Mouse (Mus musculus) left cerebral cortex, adult 8-10 months (tissue): ENCODE measurements around the gene Nagk. TPM values are rescaled to one million over a fixed set of nuclear protein-coding genes. Genes with fewer than 3 reads are reported as not detected.
"Not testable (repeated sequence)": the region's sequence is repeated elsewhere in the genome, so short reads cannot be mapped to it uniquely, and the experiment has no call there.

ENCODE experiments used
- DNase-seq, 2 experiments: peaks; one replicate each; pipeline ENCODE4 v3.0.0; 2022; ENCODE audit warnings: low spot score in 2 of 2
- total RNA-seq, 4 experiments: library from RNA; stranded (reverse); gene quantifications; 2 replicates each; pipeline ENCODE4 v1.2.4; 2022

Gene Nagk
- total RNA-seq: 10 to 100 TPM; 54.6 to 59.7 (median 56.7) TPM

DNA sequence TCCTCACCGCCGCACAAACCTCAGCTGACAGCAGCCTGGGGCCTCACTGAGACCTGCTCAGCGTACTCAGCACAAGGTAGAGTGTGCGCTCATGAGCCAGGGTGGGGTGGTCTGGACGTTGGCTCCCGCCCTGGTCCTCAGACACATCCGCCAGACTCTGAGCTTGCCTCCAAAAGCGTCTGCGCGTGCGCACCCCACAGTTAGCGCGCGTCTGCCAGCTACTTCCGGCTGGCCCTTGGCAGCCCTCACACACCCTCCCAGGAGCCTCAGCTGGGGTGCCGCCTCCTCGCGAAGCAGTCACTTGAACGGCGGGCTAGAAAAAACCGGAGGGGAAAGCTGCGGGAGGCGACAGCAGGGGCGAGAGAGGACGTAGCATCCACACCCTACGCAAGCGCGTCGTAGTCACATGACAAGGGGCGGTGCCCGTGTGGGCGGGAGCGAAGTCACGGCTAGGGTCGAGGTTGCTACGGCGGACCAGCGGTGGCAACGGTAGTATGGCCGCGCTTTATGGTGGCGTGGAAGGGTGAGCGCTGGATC lies at the start of gene Nagk:
TSS of gene Nagk (plus strand) at position 223 of the 537 bp plus-strand sequence.
- peak; percentile 91 to 94 for DNase-seq

DNA sequence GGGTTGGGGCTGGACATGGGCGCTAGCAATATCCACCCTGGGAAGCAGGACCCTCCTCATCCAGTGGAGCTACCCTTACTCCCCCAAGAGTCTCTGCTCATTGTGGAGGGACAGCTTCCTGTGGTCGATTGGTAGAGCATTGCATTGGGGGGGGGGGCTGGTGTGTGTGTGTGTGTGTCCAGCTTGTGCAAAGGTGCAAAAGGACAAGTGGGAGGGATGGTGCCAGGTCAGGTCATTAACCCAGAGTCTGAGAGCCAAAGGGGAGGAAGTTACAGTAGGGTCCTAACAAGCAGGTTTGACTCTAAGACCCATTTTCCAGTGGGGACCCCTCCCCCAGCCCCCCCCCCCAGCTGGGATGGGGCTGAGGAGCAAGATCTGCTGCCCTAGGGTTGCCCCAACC lies 49.3 kb upstream of the Nagk start:
- DNase-seq: no peak

DNA sequence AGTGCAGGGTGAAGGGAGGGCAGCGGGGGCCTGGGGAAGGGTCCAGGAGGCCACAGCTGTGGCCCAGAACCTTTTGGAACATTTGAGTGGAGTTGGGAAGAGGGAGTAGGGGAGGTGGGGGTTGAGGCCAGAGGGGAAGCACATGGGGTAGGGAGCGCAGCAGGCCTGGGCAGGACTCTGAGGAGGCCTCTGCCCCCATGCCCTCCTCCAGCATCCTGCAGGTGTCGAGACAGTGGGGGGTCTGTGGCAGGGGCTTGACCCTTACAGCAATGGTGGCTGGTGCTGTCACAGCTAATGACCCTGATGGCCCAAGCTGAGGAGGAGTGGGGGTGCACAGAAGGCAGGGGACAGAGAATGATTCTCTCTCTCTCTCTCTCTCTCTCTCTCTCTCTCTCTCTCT lies 45.5 kb upstream of the Nagk start:
- DNase-seq: no peak

DNA sequence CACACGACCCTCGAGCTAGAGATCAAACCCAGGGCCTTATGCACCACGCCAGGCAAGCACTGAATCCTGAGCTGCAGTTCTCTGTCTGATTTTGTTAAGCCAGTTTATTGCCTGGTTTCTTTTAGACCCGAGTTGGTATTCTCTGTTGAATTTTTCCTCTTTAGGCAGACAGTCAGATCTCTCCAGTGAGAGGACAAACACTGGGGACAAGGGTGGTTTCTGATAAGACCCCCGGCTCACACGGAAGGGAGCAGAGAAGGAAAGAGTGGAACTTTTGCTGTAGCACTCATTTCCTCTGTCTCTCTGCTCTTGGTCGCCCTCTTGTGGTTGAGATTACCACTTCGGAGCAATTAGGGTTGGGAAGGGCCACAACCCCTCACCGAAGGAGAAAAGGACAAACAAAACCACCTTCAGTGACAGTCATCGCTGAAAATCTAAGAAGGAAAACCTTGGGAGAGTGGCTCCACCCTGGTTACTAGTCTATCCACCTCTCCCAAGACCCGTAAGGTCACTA lies 44.6 kb upstream of the Nagk start:
- peak in 1 of 2 experiments; percentile 23 for DNase-seq

DNA sequence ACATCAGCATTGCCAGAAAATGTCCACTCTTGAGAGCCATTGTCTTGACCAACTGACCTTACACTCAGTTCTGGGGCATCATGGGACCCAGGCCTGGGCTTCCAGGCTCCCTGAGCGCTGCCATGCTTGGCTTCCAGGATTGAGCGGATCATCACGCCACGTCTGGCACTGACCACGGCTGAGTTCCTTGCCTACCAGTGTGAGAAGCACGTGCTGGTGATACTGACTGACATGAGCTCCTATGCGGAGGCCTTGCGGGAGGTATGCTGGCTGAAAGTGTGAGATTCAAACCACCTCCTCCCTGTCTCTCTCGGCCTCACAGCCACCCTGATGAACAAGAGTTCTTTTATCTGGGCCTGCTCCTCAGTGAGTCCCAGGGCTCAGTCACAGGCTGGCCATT lies 38.7 kb upstream of the Nagk start:
- no peak for DNase-seq

DNA sequence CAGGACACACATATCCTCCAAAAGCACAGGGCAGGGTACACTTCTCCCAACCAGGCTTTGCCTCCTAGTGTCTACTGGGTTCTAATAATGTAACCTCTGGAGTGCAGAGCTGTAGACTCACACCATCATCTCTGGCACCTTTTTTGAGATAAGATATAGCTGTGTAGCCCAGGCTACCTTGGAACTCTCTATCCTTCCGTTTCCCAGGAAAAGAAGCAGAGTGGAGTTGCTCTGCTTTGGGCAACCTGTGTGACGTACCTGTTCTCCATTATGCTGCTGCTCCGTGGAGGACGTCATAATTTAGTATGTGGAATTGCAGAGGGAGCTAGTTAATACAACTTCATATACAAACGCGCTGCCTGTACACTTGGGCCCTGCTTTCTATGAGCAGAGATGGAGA lies 32.4 kb upstream of the Nagk start, which contains the start of gene Ankrd53:
TSS of gene Ankrd53 (plus strand) at position 301 of the 400 bp plus-strand sequence.
- no peak for DNase-seq

DNA sequence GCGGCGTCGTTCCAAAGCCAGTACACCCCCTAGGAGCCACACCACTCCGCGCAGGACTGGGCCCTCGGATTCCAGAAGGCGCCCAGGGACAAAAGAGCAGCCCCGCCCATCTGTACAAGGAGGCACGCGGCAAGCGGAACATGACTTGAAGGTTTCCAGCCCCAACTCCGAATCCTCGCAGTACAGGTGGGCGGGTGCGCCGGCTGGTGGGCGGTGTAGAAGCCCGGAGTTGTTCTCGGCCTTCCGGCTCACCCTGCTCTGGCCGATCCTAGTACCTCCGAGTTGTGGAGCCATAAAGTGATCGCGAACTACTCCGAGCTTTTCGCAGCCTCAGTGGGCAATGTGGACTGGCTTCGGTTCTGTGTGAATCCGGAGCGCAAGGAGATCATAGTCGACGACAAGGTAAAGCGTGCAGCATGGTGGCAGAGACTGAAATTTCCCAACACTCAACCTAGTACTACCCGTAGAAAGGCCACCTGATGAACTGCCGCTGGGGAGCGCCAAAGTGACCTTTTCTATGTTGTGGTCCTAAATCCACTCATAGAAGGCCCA lies 31.8 kb upstream of the Nagk start:
- no peak for DNase-seq

DNA sequence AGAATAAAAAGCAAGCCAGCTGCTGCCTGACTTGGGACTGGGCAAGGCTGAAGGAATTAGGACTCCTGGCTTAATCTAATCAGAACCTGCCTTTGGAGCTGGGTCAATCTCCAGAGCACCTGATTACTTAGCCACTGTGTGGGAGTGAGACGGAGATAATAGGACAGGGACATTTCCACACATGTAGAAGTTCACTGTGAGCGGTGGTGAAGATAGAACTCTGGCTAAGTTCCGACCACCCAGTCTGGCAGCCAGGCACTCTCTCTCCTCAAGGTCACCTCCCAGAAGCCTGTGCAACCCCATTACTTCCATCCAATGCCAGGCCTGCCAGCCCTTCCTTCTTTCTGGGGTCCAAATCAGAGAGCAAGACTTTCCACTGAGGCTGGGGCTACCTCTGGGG lies 27.8 kb upstream of the Nagk start:
- no peak for DNase-seq

DNA sequence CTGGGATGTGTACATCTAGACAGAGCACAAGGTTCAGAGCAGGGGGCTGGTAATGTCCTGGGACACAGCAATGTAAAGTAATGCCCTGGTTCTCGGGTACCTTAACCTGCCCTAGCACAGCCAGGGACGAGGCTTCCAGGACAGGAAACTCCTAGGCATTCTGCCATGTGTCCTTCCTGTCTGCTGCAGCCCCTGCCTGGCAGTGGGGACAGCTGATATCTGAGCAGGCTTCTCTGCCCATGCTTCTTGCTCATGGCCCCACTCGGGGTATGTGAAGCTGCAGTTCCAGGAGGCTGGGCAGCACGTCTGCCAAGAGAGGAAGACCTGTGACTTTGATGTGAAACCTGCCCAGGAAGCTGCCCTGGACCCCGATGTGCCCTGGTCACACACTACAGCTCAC lies 26.3 kb upstream of the Nagk start:
- no peak for DNase-seq

DNA sequence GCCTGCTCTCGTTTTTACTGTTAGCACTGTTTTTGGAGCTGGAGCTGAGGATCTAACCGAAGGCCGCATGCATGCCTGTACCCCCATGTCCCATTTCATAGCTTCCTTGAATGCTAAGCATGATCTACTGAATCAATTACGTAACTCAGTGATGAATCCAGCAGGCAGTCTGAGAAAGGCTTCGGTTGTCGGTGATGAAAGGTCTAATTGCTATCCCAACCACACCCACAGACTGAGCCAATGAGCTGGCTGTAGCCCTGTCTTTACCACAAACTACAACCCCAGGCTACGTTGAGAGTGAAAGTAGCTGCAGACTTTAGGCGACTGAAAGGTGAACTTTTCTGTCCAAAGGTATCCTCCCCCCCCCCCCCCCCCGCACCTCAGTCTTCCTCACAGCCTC lies 20.7 kb upstream of the Nagk start:
- no peak for DNase-seq

DNA sequence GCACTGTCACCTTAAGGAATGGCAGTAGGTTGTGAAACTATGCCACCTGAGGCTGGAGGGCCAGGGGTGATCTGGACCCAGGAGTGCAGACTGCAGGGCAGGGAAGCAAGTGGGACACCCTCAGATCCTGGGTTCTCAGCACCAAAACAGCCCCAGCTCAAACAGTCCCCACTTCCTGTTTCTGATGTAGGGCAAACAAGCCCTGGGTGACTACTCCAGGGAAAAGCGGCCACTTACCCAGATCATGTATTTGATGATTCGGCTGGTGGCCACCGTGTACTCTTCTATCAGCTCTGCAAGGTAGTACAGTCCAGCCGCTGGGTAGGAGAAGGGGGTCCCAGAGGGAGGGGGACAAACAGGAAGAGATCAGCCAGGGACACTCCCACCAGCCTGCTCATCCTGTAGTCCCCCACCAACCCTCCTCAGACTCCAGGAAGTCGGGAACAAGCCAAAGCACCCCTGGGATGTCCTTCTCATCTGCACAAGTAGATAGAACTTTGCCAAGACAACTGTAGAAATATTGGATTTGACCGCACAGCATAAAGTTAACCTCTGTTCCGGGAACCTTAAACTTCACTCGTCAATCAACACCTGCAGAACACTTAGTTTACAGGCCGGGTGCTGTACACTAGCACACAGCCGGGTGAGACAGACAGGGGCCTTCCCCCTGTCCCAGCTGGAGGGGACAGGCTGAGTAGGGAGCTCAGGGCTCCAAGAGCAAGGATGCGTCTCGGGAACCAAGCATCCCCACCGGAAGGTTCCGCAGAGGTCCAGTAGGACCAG lies 19.8 kb upstream of the Nagk start:
- no peak for DNase-seq

DNA sequence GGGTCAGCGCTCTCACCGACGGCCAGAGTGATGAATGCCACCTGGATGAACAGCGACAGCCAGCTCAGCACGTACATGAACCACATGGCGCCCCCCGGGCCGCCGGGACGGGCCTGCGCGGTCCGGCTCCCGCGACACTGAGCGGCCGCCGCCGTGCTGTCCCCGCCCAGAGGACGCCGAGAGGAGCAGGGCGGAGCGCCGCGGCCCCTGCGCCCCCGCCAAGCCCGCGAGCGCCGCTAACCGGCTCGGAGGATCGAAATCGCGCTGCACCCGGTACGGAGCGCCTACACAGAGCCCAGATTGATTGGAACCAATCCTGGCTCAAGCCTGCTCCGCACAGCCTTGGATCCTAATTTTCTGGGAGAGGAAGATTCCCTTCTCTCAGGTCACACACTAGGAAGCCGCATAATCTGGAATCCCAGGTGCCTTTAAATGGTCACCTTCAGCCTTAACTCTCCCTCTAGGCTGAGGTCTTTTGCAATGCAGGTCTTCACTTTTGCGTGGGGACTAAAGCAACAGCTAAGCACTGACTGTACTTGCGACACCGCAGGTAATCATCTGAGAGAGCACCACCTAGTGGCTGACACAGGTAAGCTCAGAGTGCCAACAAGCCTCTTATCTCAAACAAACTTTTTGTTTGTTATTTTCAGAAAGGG lies 19.0 kb upstream of the Nagk start, which contains the start of gene Tex261:
TSS of gene Tex261 (minus strand) at position 176 of the 656 bp plus-strand sequence.
- DNase-seq: peak; percentile 75 to 86

DNA sequence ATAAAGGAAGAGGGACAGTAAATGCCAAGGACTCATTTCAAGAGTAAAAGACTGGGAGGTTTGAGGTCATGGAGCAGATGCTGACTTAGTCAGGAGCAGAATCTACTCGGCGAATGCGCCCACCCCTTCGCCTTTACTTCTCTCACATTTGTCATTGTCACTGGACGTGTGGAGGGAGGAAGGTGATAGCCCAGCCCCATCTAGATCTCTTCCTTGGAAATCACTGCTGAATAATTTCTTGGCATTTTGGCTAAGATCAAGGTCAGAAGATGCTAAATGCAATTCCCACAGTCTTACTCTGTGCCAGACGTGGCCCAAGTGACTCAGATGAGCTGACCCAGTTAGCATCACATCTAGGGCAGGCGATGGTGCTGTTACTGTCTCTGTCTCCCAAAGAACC lies 16.5 kb upstream of the Nagk start:
- no peak for DNase-seq

DNA sequence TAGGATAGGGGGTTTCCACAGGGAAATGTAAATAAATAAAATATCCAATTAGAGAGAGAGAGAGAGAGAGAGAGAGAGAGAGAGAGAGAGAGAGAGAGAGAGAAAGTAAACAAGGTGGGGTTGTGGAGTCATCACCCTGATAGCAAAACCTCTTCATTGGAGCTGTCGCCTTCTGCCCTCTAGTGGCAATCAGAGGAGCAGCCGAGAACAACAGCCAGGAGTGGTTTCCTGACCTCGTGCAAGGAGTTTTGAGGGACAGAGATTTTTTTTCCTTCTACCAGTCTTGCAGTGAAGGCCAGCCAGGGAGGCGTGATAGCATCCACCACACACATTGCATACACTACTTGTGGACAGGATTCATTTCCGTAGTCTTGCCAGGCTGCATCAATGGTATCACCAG lies 15.8 kb upstream of the Nagk start:
- no peak for DNase-seq

DNA sequence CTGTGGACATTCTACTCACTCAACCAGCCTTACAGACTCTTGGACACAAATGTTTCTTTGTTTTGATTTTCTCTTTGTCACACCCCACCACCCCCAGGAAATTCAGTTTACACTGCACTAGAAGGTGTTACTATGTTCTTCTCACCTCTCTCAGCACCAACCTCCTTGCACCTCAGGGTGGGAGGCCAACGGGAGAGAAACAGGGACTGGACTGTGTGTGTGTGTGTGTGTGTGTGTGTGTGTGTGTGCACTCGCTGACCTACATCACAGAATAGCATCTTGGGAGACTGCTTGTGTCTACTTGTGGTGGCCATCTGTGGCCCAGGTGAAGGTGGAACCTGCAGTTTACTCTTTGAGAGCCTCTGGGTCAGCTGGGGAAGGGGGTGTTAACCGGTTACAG lies 8.4 kb upstream of the Nagk start:
- DNase-seq: no peak

DNA sequence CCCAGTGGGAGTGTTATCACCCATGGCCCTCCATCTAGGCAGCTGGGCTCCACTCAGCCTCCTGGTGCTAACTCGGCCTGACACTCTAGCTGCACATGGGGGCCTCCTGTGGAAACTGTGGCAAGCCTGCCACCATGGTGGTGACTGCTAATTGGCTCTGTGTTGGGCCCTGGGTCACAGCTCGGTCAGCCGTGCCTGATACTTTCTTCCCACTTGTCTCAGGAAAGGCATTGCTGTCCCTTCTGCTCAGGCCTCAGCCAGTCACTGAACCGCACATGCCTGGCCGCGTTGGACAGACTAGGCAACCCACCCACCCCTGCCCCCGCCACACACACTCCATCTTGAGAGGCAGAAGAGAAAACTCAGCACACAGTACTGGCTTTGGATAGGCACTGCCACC lies 6.2 kb upstream of the Nagk start:
- no peak for DNase-seq

DNA sequence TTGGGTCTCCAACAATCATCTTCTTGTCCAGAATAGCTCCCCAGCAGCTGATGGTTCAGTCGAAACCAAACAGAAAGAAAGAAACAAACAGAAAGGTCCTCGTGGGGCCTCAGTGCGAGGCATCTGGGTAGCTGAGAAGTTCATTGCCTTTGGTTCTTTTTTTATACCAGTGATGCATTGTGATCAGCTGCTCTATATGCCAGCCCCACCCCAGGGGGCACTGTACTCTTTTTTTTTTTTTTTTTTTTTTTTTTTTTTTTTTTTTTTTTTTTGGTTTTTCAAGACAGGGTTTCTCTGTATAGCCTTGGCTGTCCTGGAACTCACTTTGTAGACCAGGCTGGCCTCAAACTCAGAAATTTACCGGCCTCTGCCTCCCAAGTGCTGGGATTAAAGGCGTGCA lies 4.2 kb upstream of the Nagk start:
- DNase-seq: not testable (repeated sequence)

DNA sequence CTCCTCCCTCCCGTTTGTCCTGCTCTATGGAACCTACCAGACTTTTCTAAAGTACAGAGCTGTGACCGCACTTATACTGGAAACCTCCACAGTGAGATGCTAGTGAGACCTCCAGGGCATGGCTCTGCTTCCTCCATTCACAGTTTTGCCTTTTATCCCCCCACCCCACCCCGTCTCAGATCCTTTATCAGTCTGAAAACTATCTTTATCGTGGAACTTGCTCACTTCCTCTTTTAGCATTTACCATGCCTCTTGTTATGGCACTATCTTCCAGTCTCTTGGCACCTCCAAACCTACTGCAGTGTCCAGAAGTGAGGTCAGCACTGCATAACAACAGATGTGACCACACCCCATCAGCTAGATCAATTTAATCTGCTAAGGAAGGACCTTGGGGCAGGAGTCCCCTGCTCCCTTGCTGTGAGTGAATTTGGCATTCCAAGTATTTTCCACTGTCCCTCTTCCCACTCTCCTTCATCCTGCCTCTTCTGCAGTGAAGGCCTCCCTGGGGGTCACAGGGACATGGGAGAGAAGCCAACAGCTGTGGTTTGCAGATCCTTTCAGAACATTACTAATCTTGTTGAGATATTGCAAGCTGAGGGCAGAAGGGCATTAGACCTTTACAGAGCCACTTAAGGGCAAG lies 3.4 kb upstream of the Nagk start:
- DNase-seq: no peak

DNA sequence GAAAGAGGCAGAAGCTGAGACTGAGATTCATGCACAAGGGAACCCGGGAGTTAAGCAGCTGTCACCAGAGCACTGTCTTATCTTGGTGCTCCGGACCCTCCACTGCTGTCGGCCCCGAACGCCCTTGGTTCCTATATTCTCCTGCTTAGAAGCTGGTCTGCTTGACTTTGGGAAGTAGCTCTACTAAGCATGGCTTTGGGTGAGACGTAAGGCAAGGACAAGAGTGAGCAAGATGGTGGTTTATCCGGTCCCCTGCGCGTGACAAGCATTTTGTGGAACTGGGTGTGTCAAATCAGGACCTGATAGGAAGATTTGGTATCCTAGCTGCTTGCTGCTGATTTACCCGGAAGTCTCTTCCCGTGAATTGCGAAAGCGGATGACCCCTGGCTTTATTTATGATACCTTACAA lies 714 bp downstream of the Nagk start:
- peak in 1 of 2 experiments; percentile 47 for DNase-seq

DNA sequence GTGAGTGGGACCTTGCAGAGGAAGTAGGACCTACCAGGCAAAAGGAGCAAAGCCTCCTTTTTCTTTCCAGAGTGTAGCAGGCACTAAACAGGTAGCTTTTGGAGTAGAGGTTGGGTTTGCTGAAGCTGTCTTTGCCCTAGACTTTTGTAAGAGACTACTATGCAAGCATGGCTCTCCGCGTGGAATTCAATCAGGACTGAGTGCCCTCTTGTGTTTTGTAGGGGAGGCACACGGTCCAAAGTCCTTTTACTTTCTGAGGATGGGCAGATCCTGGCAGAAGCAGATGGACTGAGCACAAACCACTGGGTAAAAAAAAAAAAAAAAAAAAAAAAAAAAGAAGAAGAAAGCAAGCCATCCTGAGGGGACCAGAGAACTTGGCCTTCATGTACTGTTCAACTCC lies 1.9 kb downstream of the Nagk start:
- DNase-seq: no peak

DNA sequence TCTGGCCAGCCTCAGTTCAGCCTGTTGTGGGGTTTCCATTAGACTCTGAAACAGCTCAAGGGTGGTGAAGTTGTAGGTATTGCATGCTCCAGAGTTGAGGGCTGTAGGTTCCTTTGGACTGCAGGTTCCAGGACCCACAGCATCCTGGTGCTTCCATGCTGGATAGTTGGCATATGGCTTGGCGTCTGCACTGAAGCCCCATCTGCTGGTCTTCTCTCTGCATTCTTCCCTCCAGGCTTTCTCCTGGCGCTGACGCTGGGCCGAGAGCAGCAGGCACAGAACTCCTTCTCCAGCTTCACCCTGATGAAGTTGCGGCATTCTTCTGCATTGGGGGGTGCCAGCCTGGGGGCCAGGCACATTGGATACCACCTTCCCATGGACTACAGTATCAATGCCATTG lies 7.3 kb downstream of the Nagk start:
- no peak for DNase-seq

DNA sequence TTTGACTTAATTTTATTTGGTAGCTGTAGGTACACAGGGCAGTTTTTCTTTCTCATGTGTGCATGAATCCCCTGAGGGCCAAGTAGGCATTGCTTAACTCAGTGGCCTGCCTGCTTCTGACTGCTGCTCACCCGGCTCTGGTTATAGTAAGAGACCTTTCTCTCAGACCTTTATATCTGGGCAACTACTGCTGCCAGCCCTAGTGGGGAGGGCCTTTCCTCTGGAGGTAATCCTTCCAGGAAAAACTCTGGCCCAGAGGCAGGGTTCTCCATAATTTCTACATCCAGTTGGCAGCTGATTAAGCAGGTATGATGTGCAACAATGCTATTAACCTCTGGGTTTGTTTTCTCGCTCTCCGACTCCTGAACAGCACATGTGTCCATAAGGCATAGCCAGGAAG lies 8.1 kb downstream of the Nagk start:
- no peak for DNase-seq
